Mouse (Mus musculus): ENCODE results near the gene Prcd.
"Not testable (repeated sequence)": the region's sequence is repeated elsewhere in the genome, so short reads cannot be mapped to it uniquely, and the experiment has no call there.

DNA sequence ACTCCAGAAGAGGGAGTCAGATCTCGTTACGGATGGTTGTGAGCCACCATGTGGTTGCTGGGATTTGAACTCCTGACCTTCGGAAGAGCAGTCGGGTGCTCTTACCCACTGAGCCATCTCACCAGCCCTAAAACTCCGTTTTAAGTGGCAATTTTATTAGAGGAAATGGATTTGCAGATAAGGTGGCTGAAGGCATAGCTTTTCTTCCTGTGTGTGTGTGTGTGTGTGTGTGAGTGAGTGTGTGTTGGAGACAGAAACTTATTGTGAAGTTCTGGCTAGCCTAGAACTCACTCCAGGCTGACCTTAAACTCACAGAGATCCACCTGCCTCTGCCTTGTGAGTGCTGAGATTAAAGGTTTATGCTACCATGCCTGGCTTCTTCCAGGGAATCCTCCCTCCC, 13.7 kb downstream of the Prcd start:
- TF ChIP-seq CTCF (conservative IDR thresholded peaks at IDR 0.05; ENCODE audit: insufficient read depth, insufficient read length, low read depth, low read length); POLR2A (IDR thresholded peaks at IDR 0.05; ENCODE audit: low read depth, low read length): not testable (repeated sequence)

All from kidney, adult 2 months (tissue).